Mouse (Mus musculus) hindbrain, embryonic 13.5 days (tissue): ENCODE data around the gene Lrrk1. TPM values are rescaled to one million over a fixed set of nuclear protein-coding genes. Genes with fewer than 3 reads are reported as not detected.
A peak's percentile ranks its signal among the peaks of the same experiment; 100 is the strongest.

Source experiments
- ATAC-seq: fragments of 200-750 bp; cut with Nextera tagmentation; 2 replicates; pipeline ENCODE4 v1.8.0; 2017; ENCODE audit warnings: moderate TSS enrichment; ENCODE audit not compliant: low FRiP score
- H3K27ac ChIP-seq: fragments of 300-500 bp; sonication (generic); 2 replicates; pipeline ENCODE4 v1.5.1; 2015; ENCODE audit warnings: inconsistent platforms, mild to moderate bottlenecking, moderate library complexity
- H3K27me3 ChIP-seq: fragments of 300-500 bp; sonication (generic); 2 replicates; pipeline ENCODE4 v1.6.1; 2015; ENCODE audit warnings: mild to moderate bottlenecking, inconsistent platforms
- H3K36me3 ChIP-seq: fragments of 300-500 bp; sonication (generic); 2 replicates; pipeline ENCODE4 v1.6.1; 2015; ENCODE audit warnings: mild to moderate bottlenecking, inconsistent platforms
- H3K4me1 ChIP-seq: fragments of 300-500 bp; sonication (generic); replicated peaks from 2 replicates; pipeline ENCODE4 v1.6.1; 2015; ENCODE audit warnings: inconsistent platforms
- H3K4me2 ChIP-seq: fragments of 300-500 bp; sonication (generic); 2 replicates; pipeline ENCODE4 v1.6.1; 2015; ENCODE audit warnings: inconsistent platforms, mild to moderate bottlenecking, moderate library complexity
- H3K4me3 ChIP-seq: fragments of 300-500 bp; sonication (generic); 2 replicates; pipeline ENCODE4 v1.5.1; 2015; ENCODE audit warnings: mild to moderate bottlenecking, inconsistent platforms
- H3K9ac ChIP-seq: fragments of 300-500 bp; sonication (generic); 2 replicates; pipeline ENCODE4 v1.6.1; 2015; ENCODE audit warnings: mild to moderate bottlenecking, inconsistent platforms
- H3K9me3 ChIP-seq: fragments of 300-500 bp; sonication (generic); 2 replicates; pipeline ENCODE4 v1.6.1; 2016; ENCODE audit warnings: inconsistent platforms
- WGBS: fragments of 180-500 bp; shearing (Covaris S2); methylation state at CpG from one replicate; pipeline ENCODE4 v1.1.7; 2015; 5-methylcytosine and 5-hydroxymethylcytosine counted together
- microRNA-seq: library from miRNA; unstranded; fragments of <30 nt; microRNA quantifications from one replicate; pipeline ENCODE4, GENCODE M21; 2016
- polyA plus RNA-seq: library from polyadenylated mRNA; unstranded; fragments of >200 nt; fragmentation: Nextera tagmentation; extraction: Ambion mirVana; gene quantifications from 2 replicates; pipeline ENCODE4 v1.2.1, GENCODE M21; 2015

The Lrrk1 gene
- polyA plus RNA-seq, 1 experiment from 2014 or later: 4.6 TPM

DNA sequence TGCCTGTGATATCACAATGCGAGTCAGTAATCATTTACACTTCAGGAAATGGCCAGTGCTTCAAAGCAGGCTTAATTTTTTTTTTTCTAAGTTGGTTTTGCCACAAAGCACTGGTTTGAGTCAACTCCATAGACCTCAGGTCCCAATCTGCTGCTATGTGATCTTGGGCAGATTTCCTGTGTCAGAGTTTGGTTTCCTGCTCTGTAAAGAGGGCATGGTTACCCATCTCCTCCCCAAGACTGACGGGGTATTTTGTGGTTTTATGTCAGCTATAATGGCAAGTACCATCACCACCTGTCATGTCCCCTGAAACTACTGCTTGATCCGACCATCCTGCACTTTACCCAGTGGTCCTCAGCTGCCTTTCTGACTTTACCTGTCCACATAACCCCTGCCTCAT, 207.9 kb downstream of the Lrrk1 start:
- no peaks in the 10 kb centered on the region for H3K9me3 ChIP-seq
- H3K27ac ChIP-seq: no peak overlapping the region
- H3K4me2 ChIP-seq: no peak overlapping the region
- H3K36me3 ChIP-seq: peaks cover 11% of the 10 kb centered on the region
- H3K9ac ChIP-seq: no peak overlapping the region
- no peaks in the 10 kb centered on the region for H3K4me1 ChIP-seq
- H3K4me3 ChIP-seq: no peak overlapping the region
- WGBS: 88% methylated on average over 3 of the region's 3 CpGs
- no peak for ATAC-seq
- H3K27me3 ChIP-seq: no peaks in the 10 kb centered on the region

GRCm38 (mm10) chr7:66179711-66180110, 208.4 kb downstream of the Lrrk1 start:
- Histone ChIP-seq H3K4me1 (no peaks in the 10 kb centered on the region), H3K4me3 (no peak overlapping the region), H3K27ac (no peak overlapping the region), H3K4me2 (no peak overlapping the region), H3K27me3 (no peaks in the 10 kb centered on the region), H3K9ac (no peak overlapping the region), H3K36me3 (peaks cover 14% of the 10 kb centered on the region), H3K9me3 (no peaks in the 10 kb centered on the region)
- no peak for ATAC-seq
- WGBS: 88% methylated on average over 7 of the region's 7 CpGs

DNA sequence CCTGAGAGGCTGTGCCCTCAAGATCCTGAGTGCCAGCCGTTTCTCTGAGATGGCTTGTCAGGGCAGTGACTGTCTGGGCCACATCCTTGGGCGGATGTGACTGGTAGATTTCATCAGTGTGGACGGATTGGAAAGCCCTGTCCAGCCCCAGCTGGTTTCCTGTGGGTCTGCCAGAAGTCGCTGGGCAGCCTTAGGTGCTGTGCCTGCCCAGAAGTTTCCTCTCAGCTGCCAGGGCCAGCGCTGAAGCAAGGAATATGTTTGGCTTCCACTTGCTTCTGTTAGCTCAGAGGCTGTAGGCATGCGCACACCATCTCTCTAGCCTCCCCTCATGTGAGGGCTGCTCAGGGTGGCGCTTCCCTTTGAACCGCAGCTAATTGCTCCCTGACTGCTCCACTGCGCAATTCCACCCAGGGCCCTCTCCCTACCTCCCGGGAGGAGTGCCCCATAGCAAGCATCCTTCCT, 209.0 kb downstream of the Lrrk1 start:
- Histone ChIP-seq H3K36me3 (peaks cover 19% of the 10 kb centered on the region), H3K9ac (no peak overlapping the region), H3K4me3 (no peak overlapping the region), H3K9me3 (no peaks in the 10 kb centered on the region), H3K4me1 (no peaks in the 10 kb centered on the region), H3K27ac (no peak overlapping the region), H3K4me2 (no peak overlapping the region), H3K27me3 (no peaks in the 10 kb centered on the region)
- WGBS: 67% methylated on average over 10 of the region's 10 CpGs
- 0 out of 2 replicates have a peak, but pooled peaks have one; percentile 57 for ATAC-seq

GRCm38 (mm10) chr7:66178101-66178500, 210.0 kb downstream of the Lrrk1 start:
- H3K4me1 ChIP-seq: no peaks in the 10 kb centered on the region
- peaks cover 25% of the 10 kb centered on the region for H3K36me3 ChIP-seq
- no peak overlapping the region for H3K27ac ChIP-seq
- no peak overlapping the region for H3K4me2 ChIP-seq
- no peaks in the 10 kb centered on the region for H3K9me3 ChIP-seq
- no peak for ATAC-seq
- no peak overlapping the region for H3K4me3 ChIP-seq
- no peak overlapping the region for H3K9ac ChIP-seq
- WGBS: 81% methylated on average over 6 of the region's 6 CpGs
- H3K27me3 ChIP-seq: no peaks in the 10 kb centered on the region

- no peak for ATAC-seq
- WGBS: 85% methylated on average over 4 of the region's 4 CpGs
- H3K9ac ChIP-seq: no peak overlapping the region
Measured at GRCm38 (mm10) chr7:66176929-66177328, 211.2 kb downstream of the Lrrk1 start.

More at GRCm38 (mm10) chr7:66176929-66177328, 211.2 kb downstream of the Lrrk1 start:
- Histone ChIP-seq H3K27ac (no peak overlapping the region), H3K27me3 (no peaks in the 10 kb centered on the region), H3K4me3 (no peak overlapping the region), H3K4me2 (no peak overlapping the region), H3K9me3 (no peaks in the 10 kb centered on the region), H3K36me3 (peaks cover 31% of the 10 kb centered on the region), H3K4me1 (no peaks in the 10 kb centered on the region)

Small RNA genes within 50 kb of the gene (microRNA-seq; reads per million reads assigned to microRNA genes)
- not detected for gene Mir7057

Other genes starting within 250 kb of the Lrrk1 start
- gene Gm10974, start 22.4 kb downstream of the Lrrk1 start, polyA plus RNA-seq: not detected in 2 replicates
- 2.1 and 3.2 TPM in 2 replicates for gene Aldh1a3, start 39.2 kb upstream of the Lrrk1 start, polyA plus RNA-seq